In the genomic region with DNA sequence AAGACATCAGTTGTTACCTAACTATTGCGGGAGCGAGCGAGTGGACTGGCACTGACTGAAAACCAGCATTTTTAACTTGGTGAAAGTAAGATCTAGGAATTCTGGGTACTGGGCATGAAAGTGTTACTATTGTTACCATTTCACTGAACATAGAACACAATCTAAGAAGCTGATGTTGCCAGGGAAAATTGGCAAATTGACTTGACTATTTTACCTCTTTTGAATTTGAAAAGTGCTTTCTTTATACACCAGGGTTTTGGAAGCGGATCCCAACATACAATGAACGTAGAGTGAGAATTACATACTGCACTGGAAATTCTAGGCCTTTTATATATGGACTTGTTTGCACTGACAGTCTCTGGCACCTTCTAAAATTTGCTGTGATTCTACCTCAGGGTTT, we compare ENCODE assay signal across 14 mouse cellular contexts. TPM values are rescaled to one million over a fixed set of nuclear protein-coding genes. Genes with fewer than 3 reads are reported as not detected.
DNase-seq lines count a peak whose midpoint lies in the region; ATAC-seq and TF ChIP-seq lines count a peak whose summit lies in the region.
"Had no signal": no experiment of that assay in that cellular context is flagged by ENCODE, and none has a peak within 500 bp of the region (broad histone marks: within the 10 kb centered on the region; RNA-seq: fewer than 3 reads in every experiment).

No protein-coding gene starts in this region.

- no peaks in the 10 kb centered on the region for H3K4me1 ChIP-seq in hindbrain, postnatal 0 days (ENCODE audit: insufficient read depth, low read length)
- H3K4me1 ChIP-seq in hindbrain, embryonic 14.5 days (replicated peaks; ENCODE audit: control insufficient read depth, insufficient read depth, low read length): peaks cover 7% of the 10 kb centered on the region
- peaks cover 91% of the 10 kb centered on the region for H3K4me1 ChIP-seq in megakaryocyte, embryonic 14.5 days
- peaks cover 9% of the 10 kb centered on the region; the same call in 1 of the 2 replicates for H3K4me1 ChIP-seq in small intestine, adult 2 months (ENCODE audit: control insufficient read depth, insufficient read depth, insufficient read length, low read length)

- TF ChIP-seq CTCF in gastrocnemius, adult 2 months (IDR thresholded peaks at IDR 0.05): no peak
- no peak for TF ChIP-seq CTCF in hindbrain, postnatal 0 days (IDR thresholded peaks at IDR 0.05; ENCODE audit: low read depth)
- no peak for TF ChIP-seq CTCF in small intestine, adult 2 months (IDR thresholded peaks at IDR 0.05; ENCODE audit: extremely low read depth, insufficient read length, insufficient replicate concordance, low read depth, low read length)

- no peaks in the 10 kb centered on the region for H3K9me3 ChIP-seq in hindbrain, postnatal 0 days (ENCODE audit: low read length)
- no peaks in the 10 kb centered on the region for H3K9me3 ChIP-seq in hindbrain, embryonic 14.5 days (ENCODE audit: control insufficient read depth, low read length)
- no peaks in the 10 kb centered on the region for H3K9me3 ChIP-seq in megakaryocyte, embryonic 14.5 days
- H3K9me3 ChIP-seq: midbrain, embryonic 12.5 days had no signal

- no peaks in the 10 kb centered on the region for H3K27me3 ChIP-seq in hindbrain, postnatal 0 days (ENCODE audit: insufficient read depth, low read length)
- H3K27me3 ChIP-seq in hindbrain, embryonic 14.5 days (ENCODE audit: control insufficient read depth, insufficient read depth, low read length): no peaks in the 10 kb centered on the region
- H3K27me3 ChIP-seq in megakaryocyte, embryonic 14.5 days (replicated peaks): no peaks in the 10 kb centered on the region
- no peaks in the 10 kb centered on the region for H3K27me3 ChIP-seq in small intestine, adult 2 months (ENCODE audit: control insufficient read depth, insufficient read depth, low read length)
- H3K27me3 ChIP-seq: midbrain, embryonic 12.5 days had no signal

- H3K4me2 ChIP-seq in hindbrain, postnatal 0 days (ENCODE audit: low read depth, low read length): no peak overlapping the region
- H3K4me2 ChIP-seq in hindbrain, embryonic 14.5 days (replicated peaks): no peak overlapping the region
- H3K4me2 ChIP-seq: midbrain, embryonic 12.5 days had no signal

- ATAC-seq in hindbrain, postnatal 0 days: no peak
- ATAC-seq in hindbrain, embryonic 14.5 days (ENCODE audit: low FRiP score): no peak
- no peak for ATAC-seq in megakaryocyte, adult 5-6 weeks (ENCODE audit: poor library complexity, severe bottlenecking)
- ATAC-seq in megakaryocyte progenitor cell, adult 5-6 weeks (replicated peaks; ENCODE audit: poor library complexity): no peak
- ATAC-seq: forebrain, embryonic 16.5 days had no signal

- H3K36me3 ChIP-seq in hindbrain, postnatal 0 days (ENCODE audit: insufficient read depth, low read length): no peaks in the 10 kb centered on the region
- H3K36me3 ChIP-seq in hindbrain, embryonic 14.5 days (replicated peaks; ENCODE audit: control insufficient read depth, insufficient read depth): 0 out of 2 replicates have a peak, but pooled peaks cover 3% of the 10 kb centered on the region
- H3K36me3 ChIP-seq in megakaryocyte, embryonic 14.5 days (replicated peaks; ENCODE audit: low read length): peaks cover 13% of the 10 kb centered on the region
- peaks cover 6% of the 10 kb centered on the region for H3K36me3 ChIP-seq in small intestine, adult 2 months (ENCODE audit: control insufficient read depth, insufficient read depth, low read length)
- H3K36me3 ChIP-seq: midbrain, embryonic 12.5 days had no signal

- no peak overlapping the region for H3K9ac ChIP-seq in hindbrain, postnatal 0 days (replicated peaks; ENCODE audit: low read length)
- no peak overlapping the region for H3K9ac ChIP-seq in hindbrain, embryonic 14.5 days
- H3K9ac ChIP-seq: midbrain, embryonic 12.5 days had no signal

- no peak for TF ChIP-seq POLR2A in small intestine, adult 2 months (IDR thresholded peaks at IDR 0.05; ENCODE audit: low read depth, low read length)

- WGBS in hindbrain, postnatal 0 days: 68% methylated on average over 5 of the region's 5 CpGs
- 70% methylated on average over 5 of the region's 5 CpGs for WGBS in hindbrain, embryonic 14.5 days
- 63% methylated on average over 5 of the region's 5 CpGs for WGBS in small intestine, adult 2 months

- no peak for DNase-seq in gastrocnemius, adult 2 months
- no peak for DNase-seq in gastrocnemius, postnatal 10 days
- DNase-seq in hindbrain, postnatal 0 days (ENCODE audit: low spot score): no peak
- DNase-seq in hindbrain, embryonic 14.5 days (ENCODE audit: low spot score): no peak
- DNase-seq: adrenal gland, postnatal 10 days; cerebellum, postnatal 10 days; gastrocnemius, postnatal 25 days; right cerebral cortex, adult 18-20 months had no signal

- intact Hi-C loops in gastrocnemius, adult 2 months (cut with DNase I): no loop called here

- no peak overlapping the region for H3K4me3 ChIP-seq in gastrocnemius, adult 2 months
- H3K4me3 ChIP-seq in hindbrain, postnatal 0 days (ENCODE audit: low read length): no peak overlapping the region
- no peak overlapping the region for H3K4me3 ChIP-seq in hindbrain, embryonic 14.5 days (replicated peaks; ENCODE audit: low read length)
- peak overlapping the region; percentile 62 for H3K4me3 ChIP-seq in megakaryocyte, embryonic 14.5 days (replicated peaks)
- H3K4me3 ChIP-seq in small intestine, adult 2 months (ENCODE audit: low read depth, low read length): no peak overlapping the region
- H3K4me3 ChIP-seq: midbrain, embryonic 12.5 days had no signal

- peak overlapping the region; percentile 29; the same call in 1 of the 2 replicates for H3K27ac ChIP-seq in gastrocnemius, adult 2 months
- H3K27ac ChIP-seq in hindbrain, postnatal 0 days: peak overlapping the region; percentile 17; the same call in 1 of the 2 replicates
- no peak overlapping the region; the same call in 1 of the 2 replicates for H3K27ac ChIP-seq in hindbrain, embryonic 14.5 days
- H3K27ac ChIP-seq in small intestine, adult 2 months (ENCODE audit: insufficient read depth, low read depth, low read length): peak overlapping the region; percentile 75
- H3K27ac ChIP-seq: midbrain, embryonic 12.5 days had no signal

RNA-seq across cellular contexts. Expression of a gene that starts 48.7 kb away (rescaled TPM):
- total RNA-seq in gastrocnemius, adult 2 months (2021): 1 to 10 TPM; 6.9 to 8.5 TPM
- total RNA-seq in gastrocnemius, postnatal 10 days (2021): 1 to 10 TPM; 3.5 to 3.7 TPM
- 1.8 and 2.6 TPM in 2 replicates for total RNA-seq in hindbrain, postnatal 0 days (2014; rRNA removed)
- polyA plus RNA-seq in hindbrain, postnatal 0 days (2015; fragmentation: Nextera tagmentation; extraction: Ambion mirVana): 6.4 and 7.2 TPM in 2 replicates
- 5.8 and 6.1 TPM in 2 replicates for polyA plus RNA-seq in hindbrain, embryonic 14.5 days (2014; fragmentation: Nextera tagmentation; extraction: Ambion mirVana)
- 0.32 TPM in 1 of 2 replicates, not detected in the other for polyA plus RNA-seq in megakaryocyte, embryonic 14.5 days (2012; ENCODE audit: insufficient read depth, low replicate concordance)
- 7.8 and 9.6 TPM in 2 replicates for total RNA-seq in megakaryocyte, adult 5-6 weeks (2015)
- 5.4 and 5.5 TPM in 2 replicates for total RNA-seq in megakaryocyte, adult 5-6 weeks (2017)
- polyA plus RNA-seq in small intestine, adult 2 months (2012; rRNA removed): 0.93 and 1.2 TPM in 2 replicates
- total RNA-seq in megakaryocyte progenitor cell, adult 5-6 weeks (2015): 7.0 and 15.0 TPM in 2 replicates
- total RNA-seq in megakaryocyte progenitor cell, adult 5-6 weeks (2017): 9.4 and 11.5 TPM in 2 replicates

RNA-seq across cellular contexts. Expression of a gene that starts 48.8 kb away (rescaled TPM):
- total RNA-seq in gastrocnemius, adult 2 months (2021): 10 to 100 TPM; 21.1 to 22.3 TPM
- 10 to 100 TPM; 36.8 to 43.3 TPM for total RNA-seq in gastrocnemius, postnatal 10 days (2021)
- 21.9 and 34.2 TPM in 2 replicates for total RNA-seq in hindbrain, postnatal 0 days (2014; rRNA removed)
- 67.3 and 67.7 TPM in 2 replicates for polyA plus RNA-seq in hindbrain, postnatal 0 days (2015; fragmentation: Nextera tagmentation; extraction: Ambion mirVana)
- 45.1 and 51.9 TPM in 2 replicates for polyA plus RNA-seq in hindbrain, embryonic 14.5 days (2014; fragmentation: Nextera tagmentation; extraction: Ambion mirVana)
- 5.3 TPM in 1 of 2 replicates, not detected in the other for polyA plus RNA-seq in megakaryocyte, embryonic 14.5 days (2012; ENCODE audit: insufficient read depth, low replicate concordance)
- total RNA-seq in megakaryocyte, adult 5-6 weeks (2015): 30.4 and 38.4 TPM in 2 replicates
- 29.9 and 35.4 TPM in 2 replicates for total RNA-seq in megakaryocyte, adult 5-6 weeks (2017)
- 1.5 and 3.9 TPM in 2 replicates for polyA plus RNA-seq in small intestine, adult 2 months (2012; rRNA removed)
- 44.3 and 53.2 TPM in 2 replicates for total RNA-seq in megakaryocyte progenitor cell, adult 5-6 weeks (2015)
- total RNA-seq in megakaryocyte progenitor cell, adult 5-6 weeks (2017): 34.1 and 48.6 TPM in 2 replicates
